ENCODE assay signal across 7 mouse cellular contexts in genomic region chr5:114380209-114381012, GRCm38 (mm10). TPM values are rescaled to one million over a fixed set of nuclear protein-coding genes. Genes with fewer than 3 reads are reported as not detected.
DNase-seq lines count a peak whose midpoint lies in the region; ATAC-seq and TF ChIP-seq lines count a peak whose summit lies in the region.

Kctd10 (minus strand) TSS chr5:114380508.
Ube3b (plus strand) TSS chr5:114380607.

- H3K4me1 ChIP-seq in embryonic facial prominence, embryonic 12.5 days: peaks cover 42% of the 10 kb centered on the region
- peaks cover 41% of the 10 kb centered on the region for H3K4me1 ChIP-seq in limb, embryonic 12.5 days (replicated peaks)
- H3K4me1 ChIP-seq in midbrain, embryonic 15.5 days: peaks cover 52% of the 10 kb centered on the region
- H3K4me1 ChIP-seq in spleen, adult 2 months (ENCODE audit: control insufficient read depth, insufficient read depth, insufficient read length): peaks cover 18% of the 10 kb centered on the region; the same call in 1 of the 2 replicates

- H3K27me3 ChIP-seq in embryonic facial prominence, embryonic 12.5 days: no peaks in the 10 kb centered on the region
- H3K27me3 ChIP-seq in limb, embryonic 12.5 days: no peaks in the 10 kb centered on the region
- no peaks in the 10 kb centered on the region for H3K27me3 ChIP-seq in midbrain, embryonic 15.5 days (replicated peaks)
- H3K27me3 ChIP-seq in spleen, adult 2 months (ENCODE audit: control insufficient read depth, insufficient read depth, low read length): no peaks in the 10 kb centered on the region

- peak; percentile 87 for ATAC-seq in embryonic facial prominence, embryonic 12.5 days (ENCODE audit: insufficient number of reproducible peaks, insufficient read depth, low FRiP score, low TSS enrichment)
- peak; percentile 91 for ATAC-seq in limb, embryonic 12.5 days (ENCODE audit: insufficient number of reproducible peaks, insufficient read depth, low FRiP score, low TSS enrichment, low read depth)
- peak; percentile 95 for ATAC-seq in midbrain, embryonic 15.5 days (replicated peaks)

- H3K27ac ChIP-seq in embryonic facial prominence, embryonic 12.5 days: peak within 1 kb of the TSS; percentile 94
- peak within 1 kb of the TSS; percentile 85 for H3K27ac ChIP-seq in limb, embryonic 12.5 days
- H3K27ac ChIP-seq in midbrain, embryonic 15.5 days: peak within 1 kb of the TSS; percentile 94
- H3K27ac ChIP-seq in spleen, adult 2 months (ENCODE audit: insufficient read depth, low read length): peak within 1 kb of the TSS; percentile 90

- no peak for TF ChIP-seq CTCF in spleen, adult 2 months (IDR thresholded peaks at IDR 0.05; ENCODE audit: extremely low read depth, insufficient read depth, insufficient read length, insufficient replicate concordance)

- under 1% methylated on average over 74 of the region's 74 CpGs for WGBS in embryonic facial prominence, embryonic 12.5 days
- whole genome bisulfite sequencing in limb, embryonic 12.5 days: under 1% methylated on average over 74 of the region's 74 CpGs
- WGBS in midbrain, embryonic 15.5 days: under 1% methylated on average over 74 of the region's 74 CpGs
- WGBS in spleen, adult 2 months: under 1% methylated on average over 74 of the region's 74 CpGs

- TF ChIP-seq POLR2A in spleen, adult 2 months (IDR thresholded peaks at IDR 0.05; ENCODE audit: low read depth, low read length): peak; percentile 56

- DNase-seq in adrenal gland, postnatal 25 days: peak; percentile 86
- DNase-seq in heart, adult 11 months: peak; percentile 99
- peak; percentile 89 for DNase-seq in kidney, adult 18-20 months
- peak; percentile 74 to 92 for DNase-seq in spleen, adult 2 months (ENCODE audit: low read depth in 1 of 2, low spot score in 2 of 2)

- peak within 1 kb of the TSS; percentile 88 for H3K4me2 ChIP-seq in embryonic facial prominence, embryonic 12.5 days (replicated peaks)
- H3K4me2 ChIP-seq in limb, embryonic 12.5 days: peak within 1 kb of the TSS; percentile 74
- H3K4me2 ChIP-seq in midbrain, embryonic 15.5 days: peak within 1 kb of the TSS; percentile 90

- H3K4me3 ChIP-seq in embryonic facial prominence, embryonic 12.5 days: peak within 1 kb of the TSS; percentile 89
- peak within 1 kb of the TSS; percentile 82 for H3K4me3 ChIP-seq in limb, embryonic 12.5 days (replicated peaks)
- H3K4me3 ChIP-seq in midbrain, embryonic 15.5 days: peak within 1 kb of the TSS; percentile 94
- H3K4me3 ChIP-seq in spleen, adult 2 months (ENCODE audit: extremely low read depth, insufficient read depth, insufficient read length): peak within 1 kb of the TSS; percentile 89

- peaks cover 23% of the 10 kb centered on the region for H3K36me3 ChIP-seq in embryonic facial prominence, embryonic 12.5 days
- H3K36me3 ChIP-seq in limb, embryonic 12.5 days: peaks cover 31% of the 10 kb centered on the region
- H3K36me3 ChIP-seq in midbrain, embryonic 15.5 days (replicated peaks): peaks cover 2% of the 10 kb centered on the region; the same call in 1 of the 2 replicates
- peaks cover 6% of the 10 kb centered on the region for H3K36me3 ChIP-seq in spleen, adult 2 months (ENCODE audit: control insufficient read depth, insufficient read depth, low read length)

- peak within 1 kb of the TSS; percentile 95 for H3K9ac ChIP-seq in embryonic facial prominence, embryonic 12.5 days
- peak within 1 kb of the TSS; percentile 92 for H3K9ac ChIP-seq in limb, embryonic 12.5 days (replicated peaks)
- peak within 1 kb of the TSS; percentile 93 for H3K9ac ChIP-seq in midbrain, embryonic 15.5 days

- no peaks in the 10 kb centered on the region for H3K9me3 ChIP-seq in embryonic facial prominence, embryonic 12.5 days
- H3K9me3 ChIP-seq in limb, embryonic 12.5 days: no peaks in the 10 kb centered on the region
- H3K9me3 ChIP-seq in midbrain, embryonic 15.5 days: no peaks in the 10 kb centered on the region

RNA-seq across cellular contexts. Expression of gene Kctd10, which starts in this region (rescaled TPM):
- 53.3 and 58.5 TPM in 2 replicates for total RNA-seq in adrenal gland, postnatal 25 days (2021)
- polyA plus RNA-seq in embryonic facial prominence, embryonic 12.5 days (2016; fragmentation: Nextera tagmentation; extraction: Ambion mirVana): 115 TPM in 2 replicates
- polyA plus RNA-seq in limb, embryonic 12.5 days (2016; fragmentation: Nextera tagmentation; extraction: Ambion mirVana): 84.0 and 86.7 TPM in 2 replicates
- polyA plus RNA-seq in midbrain, embryonic 15.5 days (2015; fragmentation: Nextera tagmentation; extraction: Ambion mirVana): 80.7 and 82.7 TPM in 2 replicates
- 64.4 and 76.5 TPM in 2 replicates for polyA plus RNA-seq in spleen, adult 2 months (2012; rRNA removed)

RNA-seq across cellular contexts. Expression of gene Ube3b, which starts in this region (rescaled TPM):
- total RNA-seq in adrenal gland, postnatal 25 days (2021): 68.2 and 75.7 TPM in 2 replicates
- 50.4 and 50.7 TPM in 2 replicates for polyA plus RNA-seq in embryonic facial prominence, embryonic 12.5 days (2016; fragmentation: Nextera tagmentation; extraction: Ambion mirVana)
- 49.2 and 55.0 TPM in 2 replicates for polyA plus RNA-seq in limb, embryonic 12.5 days (2016; fragmentation: Nextera tagmentation; extraction: Ambion mirVana)
- polyA plus RNA-seq in midbrain, embryonic 15.5 days (2015; fragmentation: Nextera tagmentation; extraction: Ambion mirVana): 41.3 and 41.4 TPM in 2 replicates
- polyA plus RNA-seq in spleen, adult 2 months (2012; rRNA removed): 44.4 and 53.1 TPM in 2 replicates

Comparison
In these comparisons a context has a peak if more than half of its experiments do, and no peak if none do; other contexts are left out.
1. Peak in every context shown above with its lines: DNase-seq, ATAC-seq, H3K4me3 ChIP-seq and H3K27ac ChIP-seq.